8 mouse cellular contexts compared by ENCODE assay signal in the genomic region with DNA sequence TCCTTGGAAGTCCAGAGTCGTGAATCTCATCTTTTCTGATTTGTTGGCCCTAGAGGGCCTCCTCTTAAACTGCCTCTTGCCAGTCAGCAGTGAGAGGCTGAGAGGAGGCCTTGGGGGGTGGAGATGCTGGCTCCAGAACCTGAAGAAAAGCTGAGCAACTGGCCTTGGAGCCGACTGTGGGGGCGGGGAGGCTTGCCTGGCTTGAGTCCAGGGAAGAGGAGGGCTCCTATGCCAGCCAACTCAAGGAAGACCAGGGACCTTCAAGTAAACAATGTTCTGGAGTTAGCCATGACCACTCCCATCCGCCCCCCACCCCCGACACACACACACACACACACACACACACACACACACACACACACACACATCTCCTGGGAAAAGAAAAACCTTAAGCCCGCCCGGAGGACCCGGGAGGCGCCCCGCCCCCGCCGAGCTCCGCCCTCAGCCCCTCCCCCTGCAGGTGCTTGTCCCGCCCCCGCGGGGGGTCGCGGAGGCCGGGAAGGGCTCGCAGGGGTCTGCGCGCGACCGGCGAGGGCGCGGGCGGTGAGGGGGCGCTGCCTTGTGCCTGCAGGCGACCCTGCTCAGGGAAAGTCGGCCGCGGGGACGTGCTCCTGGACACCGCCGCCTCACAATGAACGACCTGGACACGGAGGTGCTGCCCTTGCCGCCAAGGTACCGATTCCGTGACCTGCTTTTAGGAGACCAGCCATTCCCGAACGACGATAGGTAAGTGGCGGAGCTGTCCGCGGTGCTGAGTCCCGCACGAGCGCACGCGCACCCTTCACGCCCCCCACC. TPM values are rescaled to one million over a fixed set of nuclear protein-coding genes. Genes with fewer than 3 reads are reported as not detected.
DNase-seq lines count a peak whose midpoint lies in the region; ATAC-seq lines count a peak whose summit lies in the region.

A gene (plus strand): TSS at position 398 of the 795 bp plus-strand sequence.

- ATAC-seq in intestine, embryonic 14.5 days (replicated peaks; ENCODE audit: low FRiP score, low TSS enrichment, low read depth): no peak
- ATAC-seq in midbrain, embryonic 14.5 days (ENCODE audit: low FRiP score, low TSS enrichment): peak; percentile 27; the same call in 1 of the 2 replicates

- peak within 1 kb of the TSS; percentile 70 for H3K4me3 ChIP-seq in forebrain, embryonic 10.5 days
- H3K4me3 ChIP-seq in intestine, embryonic 14.5 days (ENCODE audit: low read depth, low read length): peak within 1 kb of the TSS; percentile 37
- H3K4me3 ChIP-seq in limb, embryonic 10.5 days: peak within 1 kb of the TSS; percentile 57
- H3K4me3 ChIP-seq in midbrain, embryonic 14.5 days (replicated peaks; ENCODE audit: low read depth, low read length): peak within 1 kb of the TSS; percentile 51

- 1% methylated on average over 48 of the region's 53 CpGs for WGBS in forebrain, embryonic 10.5 days
- WGBS in intestine, embryonic 14.5 days: 2% methylated on average over 47 of the region's 53 CpGs
- 2% methylated on average over 50 of the region's 53 CpGs for WGBS in limb, embryonic 10.5 days
- under 1% methylated on average over 45 of the region's 53 CpGs for WGBS in midbrain, embryonic 14.5 days

- H3K4me2 ChIP-seq in intestine, embryonic 14.5 days (ENCODE audit: low read length): peak within 1 kb of the TSS; percentile 85
- peak within 1 kb of the TSS; percentile 99 for H3K4me2 ChIP-seq in midbrain, embryonic 14.5 days (ENCODE audit: low read length)

- no peaks in the 10 kb centered on the region for H3K9me3 ChIP-seq in forebrain, embryonic 10.5 days
- H3K9me3 ChIP-seq in intestine, embryonic 14.5 days (ENCODE audit: control insufficient read depth, low read length): no peaks in the 10 kb centered on the region
- H3K9me3 ChIP-seq in limb, embryonic 10.5 days (replicated peaks): no peaks in the 10 kb centered on the region
- no peaks in the 10 kb centered on the region for H3K9me3 ChIP-seq in midbrain, embryonic 14.5 days (ENCODE audit: control insufficient read depth, low read length)

- 0 out of 2 replicates have a peak within 1 kb of the TSS, but pooled peaks have one; percentile 48 for H3K27ac ChIP-seq in forebrain, embryonic 10.5 days
- H3K27ac ChIP-seq in intestine, embryonic 14.5 days (ENCODE audit: low read depth): no peak within 1 kb of the TSS
- no peak within 1 kb of the TSS for H3K27ac ChIP-seq in limb, embryonic 10.5 days
- H3K27ac ChIP-seq in midbrain, embryonic 14.5 days (replicated peaks; ENCODE audit: low read depth, low read length): no peak within 1 kb of the TSS

- H3K9ac ChIP-seq in intestine, embryonic 14.5 days (ENCODE audit: low read length): no peak within 1 kb of the TSS
- peak within 1 kb of the TSS; percentile 46 for H3K9ac ChIP-seq in midbrain, embryonic 14.5 days (replicated peaks; ENCODE audit: low read length)

- H3K4me1 ChIP-seq in forebrain, embryonic 10.5 days: peaks cover 18% of the 10 kb centered on the region
- H3K4me1 ChIP-seq in intestine, embryonic 14.5 days (replicated peaks; ENCODE audit: control insufficient read depth, insufficient read depth, low read length): peaks cover 8% of the 10 kb centered on the region; the same call in 1 of the 2 replicates
- peaks cover 14% of the 10 kb centered on the region for H3K4me1 ChIP-seq in limb, embryonic 10.5 days
- H3K4me1 ChIP-seq in midbrain, embryonic 14.5 days (ENCODE audit: control insufficient read depth, insufficient read depth, low read length): peaks cover 7% of the 10 kb centered on the region; the same call in 1 of the 2 replicates

- H3K27me3 ChIP-seq in forebrain, embryonic 10.5 days (ENCODE audit: poor library complexity, severe bottlenecking): peaks cover 53% of the 10 kb centered on the region
- peaks cover 26% of the 10 kb centered on the region for H3K27me3 ChIP-seq in intestine, embryonic 14.5 days (replicated peaks; ENCODE audit: control insufficient read depth, insufficient read depth, low read length)
- peaks cover 59% of the 10 kb centered on the region for H3K27me3 ChIP-seq in limb, embryonic 10.5 days (ENCODE audit: low read depth, poor library complexity, severe bottlenecking)
- H3K27me3 ChIP-seq in midbrain, embryonic 14.5 days (ENCODE audit: control insufficient read depth, insufficient read depth, low read length): peaks cover 9% of the 10 kb centered on the region; the same call in 1 of the 2 replicates

- peak; percentile 62 to 82 for DNase-seq in adrenal gland, adult (ENCODE audit: inconsistent age in 2 of 2, low spot score in 1 of 2)
- no peak for DNase-seq in adrenal gland, adult 8-10 months
- peak; percentile 80 for DNase-seq in adrenal gland, postnatal 14 days
- peak; percentile 28 for DNase-seq in forebrain, embryonic 10.5 days (ENCODE audit: extremely low spot score, low spot score)
- peak; percentile 79 for DNase-seq in intestine, embryonic 14.5 days (ENCODE audit: low spot score)
- peak; percentile 72 for DNase-seq in limb, embryonic 10.5 days (ENCODE audit: low spot score)
- peak; percentile 71 for DNase-seq in midbrain, embryonic 14.5 days
- DNase-seq in testis, postnatal 14 days (ENCODE audit: low spot score): peak; percentile 72

- H3K36me3 ChIP-seq in forebrain, embryonic 10.5 days (replicated peaks): no peaks in the 10 kb centered on the region
- H3K36me3 ChIP-seq in intestine, embryonic 14.5 days (ENCODE audit: control insufficient read depth, insufficient read depth, low read length): no peaks in the 10 kb centered on the region
- no peaks in the 10 kb centered on the region for H3K36me3 ChIP-seq in limb, embryonic 10.5 days
- H3K36me3 ChIP-seq in midbrain, embryonic 14.5 days (ENCODE audit: control insufficient read depth, insufficient read depth, low read length): no peaks in the 10 kb centered on the region

RNA-seq across cellular contexts. Expression of the gene that starts here (rescaled TPM):
- 10 to 100 TPM in 2 of 4 experiments, 1 to 10 TPM in 2; 1.8 to 12.1 (median 8.0) TPM for total RNA-seq in adrenal gland, adult 8-10 months (2022)
- total RNA-seq in adrenal gland, postnatal 14 days (2021): 4.9 and 6.4 TPM in 2 replicates
- polyA plus RNA-seq in forebrain, embryonic 10.5 days (2016; fragmentation: Nextera tagmentation; extraction: Ambion mirVana): 0.40 and 1.4 TPM in 2 replicates
- 0.34 and 0.46 TPM in 2 replicates for polyA plus RNA-seq in intestine, embryonic 14.5 days (2014; fragmentation: Nextera tagmentation; extraction: Ambion mirVana)
- 0.20 TPM in 1 of 2 replicates, not detected in the other for polyA plus RNA-seq in limb, embryonic 10.5 days (2016; fragmentation: Nextera tagmentation; extraction: Ambion mirVana)
- polyA plus RNA-seq in midbrain, embryonic 14.5 days (2014; fragmentation: Nextera tagmentation; extraction: Ambion mirVana): 10.1 and 11.3 TPM in 2 replicates

Comparison
In these comparisons a context has a peak if more than half of its experiments do, and no peak if none do; other contexts are left out.
1. Peak in DNase-seq, H3K4me3 ChIP-seq and H3K4me2 ChIP-seq in intestine, embryonic 14.5 days; RNA of the gene not detected or under 1 TPM.
2. Peak in DNase-seq and H3K4me3 ChIP-seq in limb, embryonic 10.5 days; RNA of the gene not detected or under 1 TPM.